Mouse (Mus musculus): ENCODE results near the gene Tnfsf9. TPM values are rescaled to one million over a fixed set of nuclear protein-coding genes. Genes with fewer than 3 reads are reported as not detected.
A peak's percentile ranks its signal among the peaks of the same experiment; 100 is the strongest.

Gene Tnfsf9
- polyA plus RNA-seq, 1 experiment from 2014 or later, result 10.4 TPM

DNA sequence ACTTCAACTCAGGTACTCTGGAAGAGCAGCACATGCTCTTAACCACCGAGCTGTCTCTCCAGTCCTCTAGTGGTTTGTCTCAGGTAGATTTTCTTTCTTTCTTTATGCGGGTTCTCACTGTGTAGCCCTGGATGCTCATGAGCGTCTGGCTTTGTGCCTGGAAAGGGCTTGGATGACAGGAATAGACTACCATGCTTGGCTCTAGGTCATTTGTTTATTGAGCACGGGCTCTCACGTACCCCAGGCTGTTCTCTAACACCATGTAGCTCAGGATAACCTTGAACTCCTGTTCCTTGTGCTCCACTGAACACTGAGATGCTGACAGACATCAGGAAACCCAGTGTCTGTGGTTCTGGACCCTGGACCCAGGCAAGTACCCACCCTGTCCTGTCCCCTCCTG, 22.6 kb upstream of the Tnfsf9 start:
- Histone ChIP-seq H3K27ac (ENCODE audit: low read depth) (no peak overlapping the region), H3K9ac (ENCODE audit: low read length) (no peak overlapping the region), H3K9me3 (ENCODE audit: control insufficient read depth, low read length) (no peaks in the 10 kb centered on the region), H3K4me1 (replicated peaks; ENCODE audit: control insufficient read depth, insufficient read depth, low read length) (peaks cover 10% of the 10 kb centered on the region), H3K36me3 (ENCODE audit: control insufficient read depth, insufficient read depth, low read length) (0 out of 2 replicates have a peak, but pooled peaks cover 6% of the 10 kb centered on the region), H3K4me2 (ENCODE audit: low read length) (no peak overlapping the region), H3K27me3 (replicated peaks; ENCODE audit: control insufficient read depth, insufficient read depth, low read length) (no peaks in the 10 kb centered on the region), H3K4me3 (ENCODE audit: low read depth, low read length) (no peak overlapping the region)
- ATAC-seq (replicated peaks; ENCODE audit: low FRiP score, low TSS enrichment, low read depth) (no peak), DNase-seq (ENCODE audit: low spot score) (no peak)
- 77% methylated on average over 5 of the region's 5 CpGs for WGBS

GRCm38 (mm10) chr17:57085970-57086757, 19.0 kb upstream of the Tnfsf9 start:
- ATAC-seq (replicated peaks; ENCODE audit: low FRiP score, low TSS enrichment, low read depth) (no peak), DNase-seq (ENCODE audit: low spot score) (no peak)
- no peaks in the 10 kb centered on the region for H3K27me3 ChIP-seq (replicated peaks; ENCODE audit: control insufficient read depth, insufficient read depth, low read length)
- H3K36me3 ChIP-seq (ENCODE audit: control insufficient read depth, insufficient read depth, low read length), result 0 out of 2 replicates have a peak, but pooled peaks cover 4% of the 10 kb centered on the region
- H3K4me3 ChIP-seq (ENCODE audit: low read depth, low read length), result no peak overlapping the region
- H3K9me3 ChIP-seq (ENCODE audit: control insufficient read depth, low read length), result no peaks in the 10 kb centered on the region
- no peak overlapping the region for H3K27ac ChIP-seq (ENCODE audit: low read depth)
- peak overlapping the region; percentile 63 for H3K4me2 ChIP-seq (ENCODE audit: low read length)
- no peak overlapping the region for H3K9ac ChIP-seq (ENCODE audit: low read length)
- no peaks in the 10 kb centered on the region; the same call in 1 of the 2 replicates for H3K4me1 ChIP-seq (replicated peaks; ENCODE audit: control insufficient read depth, insufficient read depth, low read length)
- WGBS, result 81% methylated on average over 11 of the region's 11 CpGs

GRCm38 (mm10) chr17:57087049-57087832, 17.9 kb upstream of the Tnfsf9 start, which contains the start of gene Tubb4a:
Gene Tubb4a (minus strand): TSS chr17:57087782.
- peak; percentile 82 for ATAC-seq (replicated peaks; ENCODE audit: low FRiP score, low TSS enrichment, low read depth)
- Histone ChIP-seq H3K27ac (ENCODE audit: low read depth) (no peak within 1 kb of the TSS), H3K9ac (ENCODE audit: low read length) (peak within 1 kb of the TSS; percentile 38), H3K9me3 (ENCODE audit: control insufficient read depth, low read length) (no peaks in the 10 kb centered on the region), H3K4me1 (replicated peaks; ENCODE audit: control insufficient read depth, insufficient read depth, low read length) (no peaks in the 10 kb centered on the region; the same call in 1 of the 2 replicates), H3K27me3 (replicated peaks; ENCODE audit: control insufficient read depth, insufficient read depth, low read length) (no peaks in the 10 kb centered on the region), H3K4me2 (ENCODE audit: low read length) (peak within 1 kb of the TSS; percentile 63), H3K4me3 (ENCODE audit: low read depth, low read length) (peak within 1 kb of the TSS; percentile 42), H3K36me3 (ENCODE audit: control insufficient read depth, insufficient read depth, low read length) (no peaks in the 10 kb centered on the region)
- under 1% methylated on average over 31 of the region's 31 CpGs for WGBS
- peak; percentile 66 for DNase-seq (ENCODE audit: low spot score)

DNA sequence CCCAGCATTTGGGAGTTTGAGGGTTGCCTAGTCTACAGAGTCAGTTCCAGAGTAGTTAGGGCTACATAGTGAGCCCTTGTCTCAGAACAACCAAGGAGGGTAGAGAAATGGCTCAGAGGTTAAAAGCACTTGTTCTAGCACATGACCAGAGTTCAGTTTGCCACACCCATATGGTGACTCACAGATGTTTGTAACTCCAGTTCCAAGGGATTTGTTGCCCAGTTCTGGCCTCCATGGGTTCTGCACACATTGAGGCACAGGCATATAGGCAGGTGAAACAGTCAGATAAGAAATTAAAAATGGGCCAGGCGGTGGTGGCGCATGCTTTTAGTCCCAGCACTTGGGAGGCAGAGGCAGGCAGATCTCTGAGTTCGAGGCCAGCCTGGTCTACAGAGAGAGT, 10.9 kb upstream of the Tnfsf9 start:
- H3K36me3 ChIP-seq (ENCODE audit: control insufficient read depth, insufficient read depth, low read length), result no peaks in the 10 kb centered on the region
- no peak overlapping the region for H3K27ac ChIP-seq (ENCODE audit: low read depth)
- H3K27me3 ChIP-seq (replicated peaks; ENCODE audit: control insufficient read depth, insufficient read depth, low read length), result no peaks in the 10 kb centered on the region
- WGBS, result 97% methylated on average over 3 of the region's 3 CpGs
- no peak for DNase-seq (ENCODE audit: low spot score)
- no peak overlapping the region for H3K4me3 ChIP-seq (ENCODE audit: low read depth, low read length)
- no peak overlapping the region for H3K9ac ChIP-seq (ENCODE audit: low read length)
- no peak overlapping the region for H3K4me2 ChIP-seq (ENCODE audit: low read length)
- no peaks in the 10 kb centered on the region; the same call in 1 of the 2 replicates for H3K4me1 ChIP-seq (replicated peaks; ENCODE audit: control insufficient read depth, insufficient read depth, low read length)
- H3K9me3 ChIP-seq (ENCODE audit: control insufficient read depth, low read length), result no peaks in the 10 kb centered on the region
- ATAC-seq (replicated peaks; ENCODE audit: low FRiP score, low TSS enrichment, low read depth), result no peak

DNA sequence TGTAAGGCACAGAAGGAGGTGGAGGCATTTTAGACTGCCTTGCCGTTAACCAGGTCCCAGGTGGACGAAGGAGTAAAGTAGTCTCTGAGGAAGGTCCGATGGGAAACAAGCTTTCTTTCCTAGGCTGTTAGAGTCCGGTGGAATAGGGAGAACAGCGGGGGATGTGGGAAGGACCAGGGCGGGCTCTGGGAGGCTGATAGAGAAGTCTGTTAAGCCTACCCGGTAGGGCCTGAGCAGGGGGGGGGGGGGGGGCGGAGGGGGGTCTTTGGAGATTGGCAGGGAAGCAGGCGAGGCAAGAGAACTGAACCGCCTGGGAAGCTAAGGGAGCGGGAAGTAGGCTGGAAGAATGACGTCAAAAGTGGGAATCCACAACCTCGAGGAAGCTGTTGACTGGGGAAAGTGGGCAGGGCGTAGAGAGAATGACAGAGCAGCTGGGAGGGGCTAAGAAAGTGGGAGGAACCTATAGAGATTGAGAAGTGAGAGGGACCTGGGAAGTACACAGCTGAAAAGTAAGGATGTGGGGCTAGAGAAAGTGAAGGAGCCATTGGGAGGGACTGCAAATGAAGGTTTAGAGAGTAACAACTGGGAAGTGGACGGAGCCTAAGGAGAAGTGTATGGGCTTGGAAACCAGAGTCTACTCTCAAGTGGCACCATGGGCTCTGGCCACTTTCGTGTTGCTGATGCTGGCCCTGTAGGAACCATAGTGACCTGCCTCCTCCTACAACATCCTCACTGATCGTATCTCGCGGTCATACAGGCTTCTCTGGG, 9.1 kb upstream of the Tnfsf9 start:
- Histone ChIP-seq H3K4me3 (ENCODE audit: low read depth, low read length) (peak overlapping the region; percentile 15; the same call in 1 of the 2 replicates), H3K36me3 (ENCODE audit: control insufficient read depth, insufficient read depth, low read length) (no peaks in the 10 kb centered on the region), H3K4me2 (ENCODE audit: low read length) (peak overlapping the region; percentile 46), H3K4me1 (replicated peaks; ENCODE audit: control insufficient read depth, insufficient read depth, low read length) (no peaks in the 10 kb centered on the region; the same call in 1 of the 2 replicates), H3K9me3 (ENCODE audit: control insufficient read depth, low read length) (no peaks in the 10 kb centered on the region), H3K27me3 (replicated peaks; ENCODE audit: control insufficient read depth, insufficient read depth, low read length) (no peaks in the 10 kb centered on the region), H3K27ac (ENCODE audit: low read depth) (no peak overlapping the region), H3K9ac (ENCODE audit: low read length) (no peak overlapping the region)
- under 1% methylated on average over 18 of the region's 19 CpGs for WGBS
- DNase-seq (ENCODE audit: low spot score) (no peak), ATAC-seq (replicated peaks; ENCODE audit: low FRiP score, low TSS enrichment, low read depth) (peak; percentile 88)

DNA sequence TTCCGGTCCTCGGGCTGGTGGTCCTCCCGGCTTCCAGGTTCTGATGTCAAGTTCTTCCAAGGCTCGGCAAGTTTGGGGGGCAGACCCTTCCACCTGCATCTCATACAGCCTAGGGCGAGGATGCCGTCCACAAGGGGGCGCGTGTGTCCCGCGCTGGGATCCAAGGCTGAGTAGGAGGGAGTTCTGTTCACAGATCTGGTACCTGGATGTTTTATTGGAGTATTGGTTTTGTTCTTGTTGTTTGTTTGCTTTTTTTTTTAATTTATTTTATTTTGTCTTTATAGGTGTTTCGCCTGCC, 8.6 kb upstream of the Tnfsf9 start:
- H3K27me3 ChIP-seq (replicated peaks; ENCODE audit: control insufficient read depth, insufficient read depth, low read length), result no peaks in the 10 kb centered on the region
- no peak overlapping the region for H3K9ac ChIP-seq (ENCODE audit: low read length)
- no peaks in the 10 kb centered on the region for H3K36me3 ChIP-seq (ENCODE audit: control insufficient read depth, insufficient read depth, low read length)
- ATAC-seq (replicated peaks; ENCODE audit: low FRiP score, low TSS enrichment, low read depth) (peak; percentile 88), DNase-seq (ENCODE audit: low spot score) (peak; percentile 94)
- WGBS, result 1% methylated on average over 11 of the region's 11 CpGs
- peak overlapping the region; percentile 46 for H3K4me2 ChIP-seq (ENCODE audit: low read length)
- H3K4me3 ChIP-seq (ENCODE audit: low read depth, low read length), result peak overlapping the region; percentile 15; the same call in 1 of the 2 replicates
- H3K27ac ChIP-seq (ENCODE audit: low read depth), result no peak overlapping the region
- H3K9me3 ChIP-seq (ENCODE audit: control insufficient read depth, low read length), result no peaks in the 10 kb centered on the region
- H3K4me1 ChIP-seq (replicated peaks; ENCODE audit: control insufficient read depth, insufficient read depth, low read length), result no peaks in the 10 kb centered on the region; the same call in 1 of the 2 replicates

- 79% methylated on average over 5 of the region's 5 CpGs for WGBS
- ATAC-seq (replicated peaks; ENCODE audit: low FRiP score, low TSS enrichment, low read depth) (no peak), DNase-seq (ENCODE audit: low spot score) (no peak)
- Histone ChIP-seq H3K27ac (ENCODE audit: low read depth) (no peak overlapping the region), H3K4me1 (replicated peaks; ENCODE audit: control insufficient read depth, insufficient read depth, low read length) (no peaks in the 10 kb centered on the region; the same call in 1 of the 2 replicates), H3K4me3 (ENCODE audit: low read depth, low read length) (no peak overlapping the region), H3K9ac (ENCODE audit: low read length) (no peak overlapping the region), H3K27me3 (replicated peaks; ENCODE audit: control insufficient read depth, insufficient read depth, low read length) (no peaks in the 10 kb centered on the region), H3K9me3 (ENCODE audit: control insufficient read depth, low read length) (no peaks in the 10 kb centered on the region), H3K36me3 (ENCODE audit: control insufficient read depth, insufficient read depth, low read length) (no peaks in the 10 kb centered on the region), H3K4me2 (ENCODE audit: low read length) (no peak overlapping the region)
These were observed 6.8 kb upstream of the Tnfsf9 start for GRCm38 (mm10) chr17:57098321-57098720.

- H3K9ac ChIP-seq (ENCODE audit: low read length), result no peak overlapping the region
- no peak overlapping the region for H3K4me3 ChIP-seq (ENCODE audit: low read depth, low read length)
- H3K4me2 ChIP-seq (ENCODE audit: low read length), result no peak overlapping the region
- DNase-seq (ENCODE audit: low spot score), result no peak
- WGBS, result 13% methylated on average over 10 of the region's 10 CpGs
- no peaks in the 10 kb centered on the region for H3K9me3 ChIP-seq (ENCODE audit: control insufficient read depth, low read length)
- ATAC-seq (replicated peaks; ENCODE audit: low FRiP score, low TSS enrichment, low read depth), result no peak
- no peaks in the 10 kb centered on the region for H3K36me3 ChIP-seq (ENCODE audit: control insufficient read depth, insufficient read depth, low read length)
- H3K27ac ChIP-seq (ENCODE audit: low read depth), result no peak overlapping the region
- H3K27me3 ChIP-seq (replicated peaks; ENCODE audit: control insufficient read depth, insufficient read depth, low read length), result no peaks in the 10 kb centered on the region
- peaks cover 6% of the 10 kb centered on the region for H3K4me1 ChIP-seq (replicated peaks; ENCODE audit: control insufficient read depth, insufficient read depth, low read length)
These were observed 5.3 kb upstream of the Tnfsf9 start for GRCm38 (mm10) chr17:57099629-57100325.

Measured in intestine, embryonic 14.5 days (tissue).